Mouse (Mus musculus) liver, embryonic 15.5 days (tissue): Measurements from ENCODE around the gene Fam135a. TPM values are rescaled to one million over a fixed set of nuclear protein-coding genes. Genes with fewer than 3 reads are reported as not detected.

Source experiments
- ATAC-seq: fragments of 200-750 bp; cut with Nextera tagmentation; 2 replicates; pipeline ENCODE4 v1.8.0; 2017; ENCODE audit warnings: moderate number of reproducible peaks, mild to moderate bottlenecking, moderate library complexity; ENCODE audit not compliant: insufficient read depth
- H3K27ac ChIP-seq: fragments of 300-500 bp; sonication (generic); replicated peaks from 2 replicates; pipeline ENCODE4 v1.5.1; 2015; ENCODE audit warnings: mild to moderate bottlenecking, inconsistent platforms
- H3K27me3 ChIP-seq: fragments of 300-500 bp; sonication (generic); 2 replicates; pipeline ENCODE4 v1.6.1; 2015; ENCODE audit warnings: mild to moderate bottlenecking, inconsistent platforms
- H3K36me3 ChIP-seq: fragments of 300-500 bp; sonication (generic); replicated peaks from 2 replicates; pipeline ENCODE4 v1.6.1; 2015; ENCODE audit warnings: moderate library complexity, mild to moderate bottlenecking, inconsistent platforms
- H3K4me1 ChIP-seq: fragments of 300-500 bp; sonication (generic); replicated peaks from 2 replicates; pipeline ENCODE4 v1.6.1; 2015; ENCODE audit warnings: inconsistent platforms
- H3K4me2 ChIP-seq: fragments of 300-500 bp; sonication (generic); 2 replicates; pipeline ENCODE4 v1.6.1; 2015; ENCODE audit warnings: moderate library complexity, mild to moderate bottlenecking, inconsistent platforms
- H3K4me3 ChIP-seq: fragments of 300-500 bp; sonication (generic); replicated peaks from 2 replicates; pipeline ENCODE4 v1.5.1; 2015; ENCODE audit warnings: mild to moderate bottlenecking, inconsistent platforms
- H3K9ac ChIP-seq: fragments of 300-500 bp; sonication (generic); 2 replicates; pipeline ENCODE4 v1.6.1; 2015; ENCODE audit warnings: moderate library complexity, mild to moderate bottlenecking, inconsistent platforms
- H3K9me3 ChIP-seq: fragments of 300-500 bp; sonication (generic); replicated peaks from 2 replicates; pipeline ENCODE4 v1.6.1; 2016; ENCODE audit warnings: inconsistent platforms
- WGBS: fragments of 180-500 bp; shearing (Covaris S2); methylation state at CpG from one replicate; pipeline ENCODE4 v1.1.7; 2015; ENCODE audit warnings: mixed read lengths; ENCODE audit not compliant: insufficient replicate concordance; 5-methylcytosine and 5-hydroxymethylcytosine counted together
- polyA plus RNA-seq: library from polyadenylated mRNA; unstranded; fragments of >200 nt; fragmentation: Nextera tagmentation; extraction: Ambion mirVana; gene quantifications from 2 replicates; pipeline ENCODE4 v1.2.1, GENCODE M21; 2015

The Fam135a gene
- polyA plus RNA-seq = 4.3 and 5.1 TPM in 2 replicates

GRCm38 (mm10) chr1:24099926-24100869, at the start of gene Fam135a:
TSS of gene Fam135a (minus strand) at chr1:24100341.
- Histone ChIP-seq H3K27me3 (peaks cover 39% of the 10 kb centered on the region), H3K36me3 (no peaks in the 10 kb centered on the region), H3K4me1 (peaks cover 7% of the 10 kb centered on the region; the same call in 1 of the 2 replicates), H3K4me3 (peak within 1 kb of the TSS; percentile 62), H3K9ac (peak within 1 kb of the TSS; percentile 45), H3K4me2 (peak within 1 kb of the TSS; percentile 66), H3K27ac (peak within 1 kb of the TSS; percentile 61; the same call in 1 of the 2 replicates), H3K9me3 (no peaks in the 10 kb centered on the region)
- ATAC-seq = peak; percentile 75
- WGBS = under 1% methylated on average over 88 of the region's 88 CpGs

GRCm38 (mm10) chr1:24143504-24143903, 43.4 kb upstream of the Fam135a start:
- H3K4me3 ChIP-seq = no peak overlapping the region
- WGBS = 70% methylated on average over 8 of the region's 8 CpGs
- no peaks in the 10 kb centered on the region for H3K9me3 ChIP-seq
- no peaks in the 10 kb centered on the region for H3K36me3 ChIP-seq
- H3K4me2 ChIP-seq = no peak overlapping the region
- H3K4me1 ChIP-seq = no peaks in the 10 kb centered on the region
- H3K9ac ChIP-seq = no peak overlapping the region
- H3K27me3 ChIP-seq = no peaks in the 10 kb centered on the region
- ATAC-seq = no peak
- no peak overlapping the region for H3K27ac ChIP-seq

- H3K27ac ChIP-seq = no peak overlapping the region
- no peaks in the 10 kb centered on the region for H3K36me3 ChIP-seq
- H3K9ac ChIP-seq = no peak overlapping the region
- 58% methylated on average over 6 of the region's 6 CpGs for WGBS
- no peaks in the 10 kb centered on the region for H3K27me3 ChIP-seq
- H3K9me3 ChIP-seq = no peaks in the 10 kb centered on the region
- ATAC-seq = no peak
- H3K4me2 ChIP-seq = no peak overlapping the region
- no peak overlapping the region for H3K4me3 ChIP-seq
- H3K4me1 ChIP-seq = no peaks in the 10 kb centered on the region
Observed at GRCm38 (mm10) chr1:24140555-24140954, 40.4 kb upstream of the Fam135a start.

GRCm38 (mm10) chr1:24137133-24137532, 37.0 kb upstream of the Fam135a start:
- ATAC-seq = no peak
- H3K9ac ChIP-seq = no peak overlapping the region
- H3K4me2 ChIP-seq = no peak overlapping the region
- H3K4me1 ChIP-seq = no peaks in the 10 kb centered on the region
- H3K4me3 ChIP-seq = no peak overlapping the region
- no peaks in the 10 kb centered on the region for H3K27me3 ChIP-seq
- 8% methylated on average over 3 of the region's 3 CpGs for WGBS
- no peak overlapping the region for H3K27ac ChIP-seq
- no peaks in the 10 kb centered on the region for H3K9me3 ChIP-seq
- no peaks in the 10 kb centered on the region for H3K36me3 ChIP-seq

GRCm38 (mm10) chr1:24134792-24135191, 34.7 kb upstream of the Fam135a start:
- no peak overlapping the region for H3K4me3 ChIP-seq
- no peaks in the 10 kb centered on the region for H3K4me1 ChIP-seq
- no peak overlapping the region for H3K4me2 ChIP-seq
- no peak overlapping the region for H3K27ac ChIP-seq
- no peak for ATAC-seq
- H3K27me3 ChIP-seq = no peaks in the 10 kb centered on the region
- H3K36me3 ChIP-seq = no peaks in the 10 kb centered on the region
- no peaks in the 10 kb centered on the region for H3K9me3 ChIP-seq
- WGBS = 15% methylated on average over 1 of the region's 1 CpGs
- H3K9ac ChIP-seq = no peak overlapping the region

GRCm38 (mm10) chr1:24133853-24134252, 33.7 kb upstream of the Fam135a start:
- Histone ChIP-seq H3K27ac (no peak overlapping the region), H3K27me3 (no peaks in the 10 kb centered on the region), H3K9ac (no peak overlapping the region), H3K4me3 (no peak overlapping the region), H3K9me3 (no peaks in the 10 kb centered on the region), H3K4me2 (no peak overlapping the region), H3K36me3 (no peaks in the 10 kb centered on the region), H3K4me1 (no peaks in the 10 kb centered on the region)
- WGBS = 44% methylated on average over 19 of the region's 19 CpGs
- no peak for ATAC-seq

GRCm38 (mm10) chr1:24127866-24128265, 27.7 kb upstream of the Fam135a start:
- Histone ChIP-seq H3K36me3 (no peaks in the 10 kb centered on the region), H3K9me3 (no peaks in the 10 kb centered on the region), H3K4me2 (no peak overlapping the region), H3K4me3 (no peak overlapping the region), H3K4me1 (no peaks in the 10 kb centered on the region), H3K9ac (no peak overlapping the region), H3K27ac (no peak overlapping the region), H3K27me3 (no peaks in the 10 kb centered on the region)
- 46% methylated on average over 6 of the region's 6 CpGs for WGBS
- no peak for ATAC-seq

GRCm38 (mm10) chr1:24124610-24125009, 24.5 kb upstream of the Fam135a start:
- Histone ChIP-seq H3K9ac (no peak overlapping the region), H3K4me1 (no peaks in the 10 kb centered on the region), H3K36me3 (no peaks in the 10 kb centered on the region), H3K9me3 (no peaks in the 10 kb centered on the region), H3K4me2 (no peak overlapping the region), H3K27ac (no peak overlapping the region), H3K4me3 (no peak overlapping the region), H3K27me3 (no peaks in the 10 kb centered on the region)
- ATAC-seq = no peak
- WGBS = 64% methylated on average over 3 of the region's 3 CpGs

- H3K4me3 ChIP-seq = no peak overlapping the region
- no peak overlapping the region for H3K9ac ChIP-seq
- no peaks in the 10 kb centered on the region for H3K9me3 ChIP-seq
- no peaks in the 10 kb centered on the region for H3K36me3 ChIP-seq
- WGBS = 67% methylated on average over 1 of the region's 1 CpGs
- no peaks in the 10 kb centered on the region for H3K4me1 ChIP-seq
- no peak overlapping the region for H3K27ac ChIP-seq
- H3K4me2 ChIP-seq = no peak overlapping the region
- ATAC-seq = no peak
- H3K27me3 ChIP-seq = no peaks in the 10 kb centered on the region
Observed at GRCm38 (mm10) chr1:24122582-24122981, 22.4 kb upstream of the Fam135a start.

- Histone ChIP-seq H3K4me2 (peak overlapping the region; percentile 45), H3K27me3 (no peaks in the 10 kb centered on the region), H3K4me1 (no peaks in the 10 kb centered on the region), H3K27ac (no peak overlapping the region), H3K9ac (no peak overlapping the region), H3K36me3 (no peaks in the 10 kb centered on the region), H3K9me3 (no peaks in the 10 kb centered on the region), H3K4me3 (no peak overlapping the region)
- no peak for ATAC-seq
- WGBS = 39% methylated on average over 10 of the region's 10 CpGs
Observed at GRCm38 (mm10) chr1:24107971-24108773, 8.0 kb upstream of the Fam135a start.

GRCm38 (mm10) chr1:24107378-24107777, 7.2 kb upstream of the Fam135a start:
- ATAC-seq = no peak

More at GRCm38 (mm10) chr1:24107378-24107777, 7.2 kb upstream of the Fam135a start:
- Histone ChIP-seq H3K9ac (no peak overlapping the region), H3K4me3 (no peak overlapping the region), H3K4me1 (no peaks in the 10 kb centered on the region), H3K9me3 (no peaks in the 10 kb centered on the region), H3K4me2 (peak overlapping the region; percentile 45), H3K27me3 (no peaks in the 10 kb centered on the region), H3K27ac (no peak overlapping the region; the same call in 1 of the 2 replicates), H3K36me3 (no peaks in the 10 kb centered on the region)
- WGBS = 50% methylated on average over 11 of the region's 11 CpGs
